Mouse (Mus musculus) ovary, postnatal 10 days (tissue): ENCODE data around the gene Cwc27.

Source experiments
- DNase-seq: peaks from one replicate; pipeline ENCODE4 v3.0.0; 2022; ENCODE audit warnings: low spot score

Gene Cwc27

GRCm38 (mm10) chr13:104610210-104611111, 206.5 kb downstream of the Cwc27 start:
- DNase-seq: no peak

DNA sequence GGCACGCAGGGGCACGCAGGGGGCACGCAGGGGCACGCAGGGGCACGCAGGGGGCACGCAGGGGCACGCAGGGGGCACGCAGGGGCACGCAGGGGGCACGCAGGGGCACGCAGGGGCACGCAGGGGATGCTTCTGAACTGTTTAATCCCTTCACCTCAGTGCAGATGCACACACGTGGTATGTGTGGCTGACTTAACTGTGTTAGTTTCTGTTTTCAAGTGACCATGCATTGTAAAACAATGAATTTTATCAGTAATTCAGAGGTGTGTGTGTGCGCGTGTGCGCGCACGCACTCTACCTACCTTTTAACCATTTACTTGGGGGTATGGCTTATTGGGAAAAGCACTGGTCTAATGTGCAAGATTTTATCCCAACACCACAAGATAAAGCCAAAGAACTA, 208.4 kb downstream of the Cwc27 start:
- no peak for DNase-seq

DNA sequence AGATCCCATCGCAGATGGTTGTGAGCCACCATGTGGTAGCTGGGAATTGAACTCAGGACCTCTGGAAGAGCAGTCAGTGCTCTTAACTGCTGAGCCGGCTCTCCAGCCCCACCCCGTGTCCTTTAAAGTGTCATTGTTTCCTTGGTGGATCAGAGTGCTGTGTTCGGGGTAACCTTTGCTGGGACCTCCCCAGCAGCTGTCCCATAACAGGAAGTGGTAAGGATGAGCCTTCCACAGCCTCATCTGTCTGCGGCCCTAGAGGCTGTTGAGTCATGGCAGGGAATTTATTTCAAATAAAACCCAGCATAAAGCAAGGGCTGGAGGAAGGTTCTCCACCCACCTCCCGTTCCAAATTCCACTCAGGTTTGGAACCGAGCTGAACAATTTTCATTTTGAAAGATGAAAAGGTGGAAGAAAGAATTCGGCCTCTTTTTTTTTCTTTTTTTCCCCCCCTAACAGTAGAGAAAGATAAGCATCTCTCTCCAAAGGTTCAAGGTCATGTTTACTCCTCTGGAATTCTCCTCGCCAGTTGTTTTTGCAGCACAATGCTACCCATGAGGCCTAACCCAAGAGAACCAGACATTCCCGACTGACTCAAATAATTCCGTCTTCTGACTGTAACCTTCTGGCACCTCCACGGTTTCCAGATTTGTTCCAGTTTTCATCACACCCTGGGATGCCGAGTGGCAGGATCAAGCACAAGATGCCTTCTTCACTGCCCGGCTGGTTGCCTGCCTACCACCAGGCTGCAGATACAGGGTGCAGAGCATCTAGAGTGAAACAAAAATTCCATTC, 210.0 kb downstream of the Cwc27 start:
- no peak for DNase-seq

GRCm38 (mm10) chr13:104605111-104605510, 211.8 kb downstream of the Cwc27 start:
- no peak for DNase-seq

- no peak for DNase-seq
These were observed 214.7 kb downstream of the Cwc27 start for GRCm38 (mm10) chr13:104602197-104602596.

- no peak for DNase-seq
These were observed 215.2 kb downstream of the Cwc27 start for GRCm38 (mm10) chr13:104601783-104602182.

GRCm38 (mm10) chr13:104596199-104596598, 220.7 kb downstream of the Cwc27 start:
- DNase-seq: no peak

- DNase-seq: no peak
These were observed 222.1 kb downstream of the Cwc27 start for GRCm38 (mm10) chr13:104594820-104595351.

- no peak for DNase-seq
These were observed 226.0 kb downstream of the Cwc27 start for GRCm38 (mm10) chr13:104590931-104591330.

DNA sequence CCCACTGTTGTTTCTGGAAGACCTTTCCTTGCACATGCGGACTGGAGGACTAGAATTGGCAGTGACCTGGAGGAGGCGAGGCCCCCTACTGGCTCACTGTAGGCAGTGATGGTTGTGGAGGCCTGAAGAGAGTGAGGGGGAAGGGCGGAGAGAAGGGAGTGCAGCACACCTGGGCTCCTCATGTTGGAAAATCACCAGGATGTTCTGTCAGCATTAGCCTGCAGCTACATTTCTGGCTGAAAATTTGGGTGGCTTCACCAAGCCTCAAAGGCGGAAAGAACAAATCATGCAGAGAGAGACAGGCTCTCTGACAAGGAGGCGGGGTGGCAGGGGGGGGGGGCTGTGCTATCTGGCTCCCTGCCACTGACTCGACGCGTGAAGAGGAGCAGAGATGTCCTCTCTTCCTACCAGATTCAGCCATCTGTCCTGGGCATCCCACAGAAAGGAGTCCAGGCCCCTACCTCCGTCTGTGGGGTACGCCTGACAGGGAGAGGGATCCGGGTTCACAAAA, 226.8 kb downstream of the Cwc27 start:
- no peak for DNase-seq

GRCm38 (mm10) chr13:104588383-104588782, 228.6 kb downstream of the Cwc27 start:
- no peak for DNase-seq
